Mouse (Mus musculus) adrenal gland, adult 8-10 months (tissue): ENCODE results near the gene Gm4792. TPM values are rescaled to one million over a fixed set of nuclear protein-coding genes. Genes with fewer than 3 reads are reported as not detected.

Experiments used
- DNase-seq: peaks from one replicate; pipeline ENCODE4 v3.0.0; 2022
- total RNA-seq, 4 experiments: library from RNA; stranded (reverse); gene quantifications; 2 replicates each; pipeline ENCODE4 v1.2.4; 2022

Gene Gm4792
- not detected for total RNA-seq

DNA sequence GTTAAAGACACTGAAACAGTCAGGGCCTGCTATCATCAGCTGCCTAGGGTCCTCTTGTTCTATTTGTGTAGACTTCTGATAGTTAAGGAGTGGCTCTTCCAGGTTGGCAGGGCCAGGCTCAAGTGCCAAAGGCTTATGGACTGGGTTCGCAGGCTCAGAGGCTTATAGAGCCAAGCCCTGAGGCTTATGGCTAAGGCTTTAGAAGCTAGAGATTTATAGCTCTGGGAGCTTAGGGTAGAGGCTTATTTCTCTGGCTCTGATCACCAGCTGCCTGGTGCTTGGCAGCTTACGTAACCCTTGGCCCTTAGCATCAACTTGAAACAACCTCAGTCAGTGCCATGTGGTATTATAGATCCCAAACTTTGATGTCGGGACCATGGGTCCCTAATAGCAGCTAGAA is at the start of gene Gm4792:
TSS of gene Gm4792 (minus strand) at position 233 of the 400 bp plus-strand sequence.
- no peak for DNase-seq

GRCm38 (mm10) chr10:94347959-94348358 is 49.5 kb upstream of the Gm4792 start:
- no peak for DNase-seq

GRCm38 (mm10) chr10:94347296-94347695 is 48.8 kb upstream of the Gm4792 start:
- DNase-seq, result no peak

GRCm38 (mm10) chr10:94346596-94346995 is 48.1 kb upstream of the Gm4792 start:
- no peak for DNase-seq

GRCm38 (mm10) chr10:94345509-94346252 is 47.2 kb upstream of the Gm4792 start:
- DNase-seq, result no peak

DNA sequence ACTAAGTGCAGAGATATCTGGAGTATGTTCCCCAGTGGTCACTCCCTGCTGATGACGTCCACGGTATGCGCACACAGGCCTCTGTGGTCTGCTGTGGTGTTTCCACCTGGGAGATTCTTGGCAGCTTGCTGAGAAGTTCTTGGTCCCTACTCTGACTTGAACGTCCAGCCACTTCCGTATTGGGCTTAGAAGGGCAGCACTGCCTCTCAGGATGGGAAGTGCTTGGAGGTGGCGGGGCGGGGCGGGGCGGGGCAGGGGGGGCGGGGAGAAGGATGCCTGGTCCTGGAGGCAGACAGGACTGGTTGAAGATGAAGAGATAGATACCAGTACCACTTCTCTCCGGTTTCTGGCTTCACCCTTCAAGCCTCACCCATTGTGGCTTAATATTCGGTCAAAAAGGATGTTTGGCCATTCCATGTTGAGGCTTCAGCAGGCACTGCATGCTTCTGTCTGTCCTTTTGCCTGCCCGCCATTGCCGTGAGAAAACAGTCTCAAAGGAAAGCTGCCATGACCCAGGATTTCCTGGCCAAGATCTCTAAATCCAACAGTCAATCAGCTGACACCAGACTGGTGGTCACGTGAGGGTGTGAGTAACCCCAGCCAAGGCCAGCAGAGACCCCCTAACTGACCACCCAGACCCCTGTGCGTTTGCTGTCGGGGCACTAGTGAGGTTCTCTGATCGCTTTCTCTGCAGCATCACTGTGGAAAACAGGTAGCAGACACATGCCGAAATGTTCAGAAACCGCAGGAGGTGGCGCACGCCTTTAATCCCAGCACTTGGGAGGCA is 46.3 kb upstream of the Gm4792 start:
- DNase-seq, result no peak

GRCm38 (mm10) chr10:94343581-94343980 is 45.1 kb upstream of the Gm4792 start:
- no peak for DNase-seq

DNA sequence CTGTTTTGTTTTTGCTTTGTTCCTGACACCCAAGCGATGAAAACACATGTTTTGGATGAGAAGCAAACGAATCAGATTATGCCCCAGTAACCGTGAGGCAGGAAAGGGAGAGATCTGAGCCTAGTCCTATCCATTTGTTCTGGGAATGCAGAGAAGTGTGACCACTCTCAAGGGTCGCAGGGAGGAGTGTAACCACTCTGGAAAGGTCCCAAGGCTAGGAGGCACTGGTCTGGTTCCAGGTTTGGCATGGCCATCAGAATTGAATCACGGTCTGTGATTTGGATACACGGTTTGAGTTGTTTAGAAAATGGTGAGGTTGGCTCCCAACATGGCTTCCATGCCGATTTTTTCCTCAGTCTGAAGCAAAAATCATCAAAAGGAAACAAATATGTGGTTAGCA is 43.8 kb upstream of the Gm4792 start:
- DNase-seq, result no peak

DNA sequence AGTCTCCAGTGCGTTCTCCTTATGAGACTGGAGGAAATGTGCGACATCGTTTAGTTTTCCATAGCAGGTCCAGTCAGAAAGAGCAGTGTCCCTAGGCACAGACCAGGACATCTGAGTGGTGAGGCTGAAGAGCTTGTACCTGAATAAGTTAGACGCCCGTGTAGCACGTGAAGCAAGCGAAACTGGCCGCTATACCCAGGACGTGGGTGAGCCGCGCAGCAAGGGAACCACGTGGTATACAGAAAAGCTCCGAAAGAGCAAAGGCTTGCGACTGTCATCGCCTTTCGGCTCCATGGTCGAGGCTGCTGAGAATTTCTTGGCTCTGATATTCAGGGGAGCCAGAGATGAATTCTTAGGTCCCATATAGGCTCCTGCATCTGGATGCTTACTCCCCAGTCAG is 43.0 kb upstream of the Gm4792 start:
- no peak for DNase-seq

GRCm38 (mm10) chr10:94336071-94336470 is 37.6 kb upstream of the Gm4792 start:
- no peak for DNase-seq

GRCm38 (mm10) chr10:94335047-94335446 is 36.5 kb upstream of the Gm4792 start:
- no peak for DNase-seq

- DNase-seq, result no peak
Measured at GRCm38 (mm10) chr10:94333328-94333727, 34.8 kb upstream of the Gm4792 start.

- no peak for DNase-seq
Measured at GRCm38 (mm10) chr10:94332358-94333137, 34.0 kb upstream of the Gm4792 start.

- DNase-seq, result no peak
Measured at GRCm38 (mm10) chr10:94329962-94330361, 31.5 kb upstream of the Gm4792 start.

DNA sequence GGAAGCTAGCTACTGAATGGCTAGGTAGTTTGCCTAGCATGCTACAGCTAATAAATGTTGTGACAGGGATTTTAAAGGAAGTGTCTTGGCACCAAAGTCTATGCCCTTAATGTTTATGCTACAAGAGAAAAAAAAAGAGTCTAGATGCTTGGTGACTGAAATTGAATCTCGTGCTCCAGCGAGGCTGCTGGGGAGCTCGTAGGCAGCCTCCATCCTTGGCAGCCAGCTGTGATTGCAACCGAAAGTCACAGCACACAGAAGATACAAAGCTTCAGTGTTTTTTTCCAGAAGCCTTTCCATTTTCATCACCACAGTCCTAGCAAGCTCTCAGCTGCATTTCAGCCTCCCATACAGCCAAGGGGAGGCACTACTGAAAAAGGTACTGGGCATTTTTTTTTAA is 20.1 kb upstream of the Gm4792 start:
- DNase-seq, result no peak

GRCm38 (mm10) chr10:94313146-94313545 is 14.6 kb upstream of the Gm4792 start:
- no peak for DNase-seq

GRCm38 (mm10) chr10:94312007-94312715 is 13.7 kb upstream of the Gm4792 start:
- DNase-seq, result no peak

GRCm38 (mm10) chr10:94311511-94312006 is 13.1 kb upstream of the Gm4792 start, which contains the start of gene Tmcc3:
Tmcc3 (plus strand) TSS chr10:94311949.
- DNase-seq, result no peak

DNA sequence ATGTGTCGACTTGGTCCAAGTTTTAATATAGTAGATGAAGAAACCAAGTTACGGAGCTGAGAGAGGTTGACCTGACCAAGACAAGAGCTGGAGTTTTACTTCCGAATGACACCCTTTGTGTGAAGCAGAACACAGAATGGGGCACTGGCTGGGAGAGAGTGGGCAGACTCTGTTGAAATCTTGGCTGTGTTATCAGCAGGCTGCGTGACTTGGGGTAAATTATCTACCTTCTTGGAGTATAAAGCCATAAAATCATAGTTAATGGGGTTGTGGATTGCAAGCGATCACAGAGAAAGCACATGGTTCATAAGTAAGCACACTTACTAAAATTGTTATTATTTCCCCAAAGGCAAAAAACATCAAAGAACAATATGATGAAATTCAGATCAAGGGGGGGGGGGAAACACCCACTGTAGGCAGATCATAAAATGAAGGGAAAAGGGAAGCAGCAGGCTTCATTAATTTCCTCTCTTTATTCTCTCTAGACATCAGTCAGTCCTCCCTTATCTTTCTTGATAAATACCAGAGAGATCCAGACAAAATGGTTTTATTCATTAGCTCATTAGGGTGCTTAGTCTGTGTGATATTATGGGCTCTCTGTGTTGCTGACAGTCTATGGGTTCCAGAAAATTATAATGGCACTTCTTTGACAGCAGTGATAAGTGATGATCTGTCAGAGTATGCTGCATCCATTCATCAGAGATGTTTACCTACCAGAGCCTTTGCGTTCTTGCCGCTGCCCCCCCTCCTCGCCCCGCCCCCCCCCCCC is 12.2 kb upstream of the Gm4792 start:
- no peak for DNase-seq

DNA sequence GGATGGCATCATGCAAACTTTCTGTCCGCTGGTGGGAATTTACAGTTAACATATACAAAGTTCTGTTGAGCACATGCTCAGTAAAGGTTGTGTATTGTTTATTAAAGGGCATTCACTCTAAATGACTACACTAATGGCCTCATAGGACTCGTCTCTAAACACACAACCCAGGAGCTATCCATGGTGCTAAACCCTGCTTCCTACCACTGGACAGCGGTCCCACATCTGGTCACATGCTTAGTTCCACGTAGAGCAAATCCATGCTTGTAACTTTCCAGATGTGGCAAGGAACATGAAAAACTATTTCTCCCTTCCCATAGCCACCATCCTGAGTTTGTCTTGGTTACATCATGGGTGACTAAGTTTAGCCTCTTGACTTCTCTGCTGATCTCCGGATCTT is 7.0 kb upstream of the Gm4792 start:
- DNase-seq, result no peak

DNA sequence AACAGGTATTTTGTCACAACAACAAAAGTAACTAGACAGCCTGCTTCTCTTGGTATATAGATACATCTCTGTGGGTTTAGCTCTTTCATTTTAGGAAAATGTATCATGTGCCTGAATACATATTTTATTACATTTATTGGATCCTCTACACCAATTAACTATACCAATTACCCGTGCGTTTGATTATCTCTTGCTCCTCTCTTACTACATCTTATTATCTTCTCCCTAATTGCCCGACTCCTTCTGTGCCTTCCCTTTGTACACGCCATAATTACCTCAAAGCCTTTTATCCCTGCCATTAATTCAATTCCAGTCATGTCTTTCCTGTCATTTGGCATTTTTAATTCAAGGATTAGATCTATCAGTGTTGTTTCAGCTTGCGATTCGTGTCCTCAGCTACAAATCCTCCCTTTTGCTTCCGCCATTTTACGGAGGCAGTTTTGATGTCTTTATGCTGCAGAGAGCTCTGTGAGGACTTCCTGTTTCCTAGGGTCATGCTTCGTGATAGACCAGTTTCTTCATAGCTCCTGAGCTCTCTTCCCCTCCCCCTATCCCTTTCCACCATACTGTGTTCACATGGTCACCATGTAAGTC is 5.7 kb upstream of the Gm4792 start:
- no peak for DNase-seq
